Mouse (Mus musculus) spleen, adult 2 months (tissue): ENCODE results near the gene Erlin1.

Experiments used
- CTCF ChIP-seq: fragments of 200-500 bp; IDR thresholded peaks from 2 replicates; pipeline ENCODE4 v1.5.1; 2011; ENCODE audit warnings: mild to moderate bottlenecking, inconsistent platforms; ENCODE audit not compliant: insufficient read depth, insufficient read length, insufficient replicate concordance; ENCODE audit errors: extremely low read depth
- POLR2A ChIP-seq: fragments of 200-500 bp; IDR thresholded peaks from 2 replicates; pipeline ENCODE4 v1.6.1; 2011; ENCODE audit warnings: low read depth, low read length, inconsistent platforms

- TF ChIP-seq POLR2A = no peak
- TF ChIP-seq CTCF = no peak
These were observed 20.3 kb downstream of the Erlin1 start for GRCm38 (mm10) chr19:44049282-44049681.
